Mouse (Mus musculus) layer of hippocampus, adult 2 months (tissue): ENCODE results near the gene Gm16485. TPM values are rescaled to one million over a fixed set of nuclear protein-coding genes. Genes with fewer than 3 reads are reported as not detected.

Experiments
- DNase-seq, 2 experiments: peaks; one replicate each; pipeline ENCODE4 v3.0.0; 2022; ENCODE audit warnings: low spot score in 2 of 2
- H3K27ac ChIP-seq: fragments of 200-600 bp; 2 replicates; pipeline ENCODE4 v1.8.1; 2022
- H3K4me3 ChIP-seq: fragments of 200-600 bp; 2 replicates; pipeline ENCODE4 v1.8.1; 2022; ENCODE audit warnings: mild to moderate bottlenecking
- CTCF ChIP-seq: fragments of 200-600 bp; conservative IDR thresholded peaks from 2 replicates; pipeline ENCODE4 v1.8.1; 2022; ENCODE audit warnings: antibody characterized with exemption, mild to moderate bottlenecking, moderate library complexity
- long read RNA-seq, 2 experiments: library from polyadenylated mRNA; stranded (forward); transcript quantifications; one replicate each; pipeline ENCODE4 v2.0.0; 2021; ENCODE audit warnings: borderline mapping rate in 2 of 2
- total RNA-seq, 2 experiments: library from RNA; stranded (reverse); gene quantifications; 2 replicates each; pipeline ENCODE4 v1.2.3; 2021

The Gm16485 gene
- total RNA-seq = 1 to 10 TPM; 6.8 TPM
- long read RNA-seq, experiment 1 = 0 reads
- long read RNA-seq, experiment 2, partial matches to known transcripts = 0 of 2 reads
- long read RNA-seq, experiment 2, other reads (novel, unspliced or antisense) = 0 of 2 reads

DNA sequence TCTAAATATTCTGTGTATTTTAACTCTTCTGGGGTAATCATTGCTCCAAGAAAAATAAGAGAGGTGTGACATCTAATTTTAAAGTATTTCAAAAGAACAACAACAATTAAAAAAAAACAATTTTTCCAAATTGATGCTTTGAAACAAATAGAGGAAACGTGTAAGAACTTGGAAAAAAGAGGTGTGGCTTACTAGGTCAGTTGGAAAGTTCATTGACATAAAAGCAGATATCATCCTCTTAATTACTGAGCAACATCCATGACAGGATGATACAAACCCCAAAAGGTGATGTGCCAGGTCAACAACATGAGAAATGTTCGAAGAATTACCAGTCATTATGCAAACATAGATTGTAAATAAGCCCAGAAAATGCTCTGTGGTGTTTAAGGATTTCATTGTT is at the start of gene Gm16485:
TSS of gene Gm16485 (plus strand) at position 301 of the 400 bp plus-strand sequence.
- no peak for DNase-seq
- no peak within 1 kb of the TSS for H3K4me3 ChIP-seq

DNA sequence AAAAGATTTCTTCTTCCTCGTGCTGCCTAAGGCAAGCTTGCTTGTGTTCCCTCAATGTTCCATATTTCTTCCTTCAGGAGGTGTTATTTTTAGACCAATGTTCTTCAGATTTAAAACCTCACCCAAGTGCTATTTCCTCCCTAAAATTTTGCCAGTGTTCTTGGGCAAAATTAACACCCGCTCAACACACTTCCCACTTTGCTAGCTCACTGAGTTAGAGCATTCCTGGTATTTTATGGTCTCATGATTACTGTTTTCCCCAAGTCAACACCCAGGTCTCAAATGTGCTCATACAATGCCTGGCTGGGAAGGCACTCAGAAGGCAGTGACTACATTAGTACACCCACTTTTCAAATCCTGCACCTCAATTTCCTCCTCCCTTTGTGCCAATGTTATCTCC is 44.0 kb upstream of the Gm16485 start:
- DNase-seq = no peak
- no peak overlapping the region for H3K27ac ChIP-seq
- TF ChIP-seq CTCF = no peak

More for the DNA sequence above, at the start of gene Gm16485:
- no peak for TF ChIP-seq CTCF
- no peak within 1 kb of the TSS for H3K27ac ChIP-seq

DNA sequence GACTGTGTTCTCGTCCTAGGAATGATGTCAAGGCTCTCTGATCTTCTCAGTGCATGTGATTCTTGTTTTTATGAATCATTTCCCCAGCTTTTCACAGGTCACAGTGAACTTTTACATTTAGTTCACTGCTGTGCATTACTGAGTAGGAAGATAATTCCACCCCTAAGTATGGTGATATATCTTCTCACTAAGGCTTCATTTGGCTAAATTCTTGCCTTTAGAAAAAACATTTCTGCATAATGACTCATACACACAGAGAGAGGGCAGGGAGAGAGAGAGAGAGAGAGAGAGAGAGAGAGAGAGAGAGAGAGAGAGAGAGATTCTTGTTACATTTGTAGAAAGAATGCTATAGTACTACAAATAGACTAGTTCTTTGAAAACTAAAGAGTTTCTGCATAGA is 33.8 kb upstream of the Gm16485 start:
- Histone ChIP-seq H3K27ac (no peak overlapping the region), H3K4me3 (no peak overlapping the region)
- no peak for TF ChIP-seq CTCF
- DNase-seq = no peak

More for the DNA sequence above, 44.0 kb upstream of the Gm16485 start:
- H3K4me3 ChIP-seq = no peak overlapping the region

DNA sequence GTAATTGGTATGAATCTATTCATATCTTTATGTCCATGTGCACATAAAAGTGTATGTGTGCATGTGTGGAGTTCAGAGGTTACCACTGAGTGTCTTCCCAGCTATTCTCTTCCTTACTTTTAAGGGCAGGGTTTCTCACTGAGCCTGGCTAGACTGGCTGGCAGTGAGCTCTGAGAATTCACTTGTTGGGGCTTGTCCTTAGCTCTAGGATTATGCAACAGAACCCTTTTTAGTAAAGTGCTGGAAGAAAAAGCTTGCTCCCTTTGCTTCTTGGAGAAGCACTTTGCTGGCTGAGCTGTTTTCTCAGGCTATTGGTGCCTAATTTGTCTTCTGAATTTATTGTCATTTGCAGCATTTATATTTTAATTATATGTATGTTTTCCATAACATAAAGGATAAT is 18.3 kb upstream of the Gm16485 start:
- Histone ChIP-seq H3K27ac (no peak overlapping the region), H3K4me3 (no peak overlapping the region)
- TF ChIP-seq CTCF = no peak
- DNase-seq = no peak

DNA sequence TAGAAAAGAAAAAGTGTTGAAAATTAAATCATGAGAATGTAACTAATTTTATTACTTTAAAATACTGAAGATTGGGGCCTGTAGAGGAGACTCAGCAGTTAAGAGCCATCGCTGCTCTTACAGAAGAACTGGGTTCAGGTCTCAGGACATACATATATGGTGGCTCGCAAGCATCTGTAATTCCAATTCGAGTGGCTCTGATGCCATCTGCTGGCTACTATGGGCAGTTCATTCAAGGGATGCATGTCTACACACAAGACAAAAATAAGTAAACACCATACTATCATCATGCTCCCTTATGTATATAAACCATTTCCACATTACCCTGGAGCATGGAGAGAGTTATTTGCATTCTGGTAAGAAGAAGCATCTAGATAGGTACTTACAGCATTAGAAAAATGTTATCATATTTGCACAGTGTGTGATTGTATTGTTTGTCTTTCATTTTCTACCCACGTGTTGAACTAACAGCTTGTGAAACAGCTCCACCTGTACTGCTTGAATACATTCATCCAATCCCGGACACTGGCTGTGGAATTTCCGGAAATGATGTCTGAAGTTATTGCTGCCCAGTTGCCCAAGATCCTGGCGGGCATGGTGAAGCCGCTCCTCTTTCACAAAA is 7.0 kb upstream of the Gm16485 start:
- no peak overlapping the region for H3K27ac ChIP-seq
- peak; percentile 85 for TF ChIP-seq CTCF
- H3K4me3 ChIP-seq = no peak overlapping the region
- DNase-seq = peak; percentile 19 to 46

DNA sequence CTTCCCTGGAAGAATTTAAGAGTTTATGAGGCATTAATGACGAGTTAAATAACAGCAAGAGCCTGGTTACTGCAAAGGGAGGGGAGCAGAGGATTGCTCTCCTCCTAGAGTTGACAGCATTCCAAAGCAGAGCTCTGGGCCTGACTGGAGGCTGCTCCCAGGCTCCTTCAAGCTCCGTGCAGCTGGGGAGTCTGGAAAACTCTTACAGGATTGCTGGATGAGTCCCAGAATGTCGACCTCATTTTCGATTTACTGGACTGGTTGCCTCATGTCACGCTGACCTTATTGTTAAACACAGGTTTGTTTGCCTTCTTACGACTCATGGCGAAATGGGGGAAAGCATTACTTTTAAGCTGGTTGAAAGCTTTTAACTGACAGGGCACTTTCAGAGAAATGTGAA is 1.4 kb upstream of the Gm16485 start:
- H3K27ac ChIP-seq = no peak overlapping the region
- no peak for DNase-seq
- no peak overlapping the region for H3K4me3 ChIP-seq
- no peak for TF ChIP-seq CTCF

DNA sequence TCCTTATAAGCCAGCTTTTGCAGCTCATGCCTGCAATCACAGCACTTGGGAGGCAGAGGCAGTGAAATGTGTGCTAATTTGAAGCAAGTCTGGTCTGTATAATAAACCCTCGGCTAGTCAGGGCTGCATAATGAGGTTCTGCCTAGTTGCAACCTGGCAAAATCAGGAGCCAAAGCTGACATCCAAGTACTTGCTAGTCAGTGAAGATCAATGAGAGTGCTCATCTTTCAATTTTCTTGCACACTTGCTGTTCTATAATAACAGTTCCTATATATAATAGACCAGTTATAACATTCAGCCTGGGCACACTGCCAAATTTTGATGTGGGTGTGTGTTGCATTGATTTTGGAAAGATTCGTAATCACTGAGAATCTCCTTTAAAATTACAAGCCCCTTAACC is 6.2 kb downstream of the Gm16485 start:
- DNase-seq = peak in 1 of 2 experiments; percentile 7
- Histone ChIP-seq H3K27ac (no peak overlapping the region), H3K4me3 (no peak overlapping the region)
- no peak for TF ChIP-seq CTCF

DNA sequence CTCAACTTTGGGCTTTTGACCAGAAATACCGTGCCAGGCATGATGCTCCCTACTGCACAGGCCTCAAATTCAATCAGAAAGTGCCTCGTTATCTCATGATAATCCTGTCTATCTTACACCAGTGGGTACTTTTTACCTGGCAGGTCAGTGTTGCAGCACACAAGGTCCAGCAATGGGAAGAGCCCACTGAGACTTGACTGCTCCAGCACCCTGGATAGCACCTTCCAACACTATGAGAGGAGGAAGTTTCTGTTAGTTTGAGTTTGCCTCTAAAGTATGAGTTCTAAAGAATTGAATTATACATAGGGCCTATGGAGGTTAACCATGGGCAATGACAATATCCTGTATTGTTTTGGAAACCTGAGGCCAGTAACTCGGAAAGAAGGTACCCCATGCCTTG is 10.7 kb downstream of the Gm16485 start:
- no peak overlapping the region for H3K4me3 ChIP-seq
- H3K27ac ChIP-seq = no peak overlapping the region
- DNase-seq = no peak
- no peak for TF ChIP-seq CTCF

DNA sequence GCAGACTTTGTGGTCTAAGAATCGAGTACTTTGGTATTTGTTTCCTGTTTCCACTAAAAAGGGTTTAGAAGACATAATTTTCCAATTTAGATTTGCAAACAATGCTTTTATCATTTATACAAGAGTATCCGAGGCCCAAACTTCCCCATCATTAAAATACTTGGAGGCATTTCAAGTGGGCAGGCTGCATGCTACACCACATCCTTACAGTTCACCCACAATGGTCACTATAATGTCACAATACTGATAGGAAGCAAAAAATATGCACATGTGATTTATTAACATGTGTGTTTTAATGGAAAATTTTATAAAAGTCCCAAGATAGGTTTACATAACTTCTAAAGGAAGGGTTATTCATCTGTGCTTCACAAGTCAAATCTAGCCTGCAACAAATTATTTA is 24.9 kb downstream of the Gm16485 start:
- DNase-seq = no peak
- H3K4me3 ChIP-seq = no peak overlapping the region
- no peak overlapping the region for H3K27ac ChIP-seq
- no peak for TF ChIP-seq CTCF

DNA sequence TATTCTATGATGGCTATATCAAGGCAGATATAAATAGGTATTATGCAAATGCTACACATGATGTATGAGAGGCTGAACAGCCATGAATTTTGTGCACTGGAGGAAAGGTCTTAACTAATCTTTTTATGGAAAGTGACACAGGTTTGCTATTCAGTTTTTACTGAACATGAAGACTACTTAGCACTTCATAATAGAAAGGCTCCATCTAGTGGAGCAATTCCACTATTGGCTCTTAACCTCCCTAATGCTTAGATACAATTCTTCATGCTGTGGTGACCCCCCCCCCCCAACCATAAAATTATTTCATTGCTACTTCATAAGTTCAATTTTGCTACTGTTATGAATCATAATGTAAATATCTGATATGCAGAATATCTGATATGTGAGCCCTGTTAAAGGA is 29.6 kb downstream of the Gm16485 start:
- peak in 1 of 2 experiments; percentile 4 for DNase-seq
- H3K4me3 ChIP-seq = no peak overlapping the region
- no peak overlapping the region for H3K27ac ChIP-seq
- peak; percentile 77 for TF ChIP-seq CTCF

DNA sequence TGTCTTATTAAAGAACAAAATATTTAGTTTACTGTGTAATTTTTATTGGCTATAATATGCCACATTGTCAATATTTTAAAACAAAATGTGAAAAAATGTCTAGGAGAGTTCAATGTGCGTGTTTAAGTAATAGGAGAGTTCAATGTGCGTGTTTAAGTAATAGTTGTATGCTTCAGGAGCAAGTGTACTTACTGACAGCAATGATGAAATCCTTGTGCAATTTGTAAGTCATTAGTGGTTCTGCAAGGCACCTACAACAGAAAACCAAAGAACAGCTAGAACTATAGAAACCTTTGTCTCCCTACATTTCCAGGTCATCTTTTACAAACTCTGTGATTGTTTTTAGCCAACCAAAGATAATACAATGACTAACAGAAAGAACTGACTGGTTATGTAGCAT is 43.5 kb downstream of the Gm16485 start:
- Histone ChIP-seq H3K27ac (no peak overlapping the region), H3K4me3 (no peak overlapping the region)
- TF ChIP-seq CTCF = no peak
- DNase-seq = no peak

Other genes starting within 250 kb of the Gm16485 start
- gene Pgr, start 72.0 kb upstream of the Gm16485 start, total RNA-seq = 10 to 100 TPM; 10.5 to 10.8 TPM